Mouse (Mus musculus) embryonic facial prominence, embryonic 11.5 days (tissue): ENCODE measurements around the gene Myl12a. TPM values are rescaled to one million over a fixed set of nuclear protein-coding genes. Genes with fewer than 3 reads are reported as not detected.

Experiments used
- ATAC-seq: fragments of 200-750 bp; cut with Nextera tagmentation; replicated peaks from 2 replicates; pipeline ENCODE4 v1.8.0; 2017; ENCODE audit warnings: low read depth; ENCODE audit not compliant: insufficient number of reproducible peaks, low FRiP score, low TSS enrichment
- DNase-seq: peaks from one replicate; pipeline ENCODE4 v3.0.0-alpha.2; 2015; ENCODE audit warnings: low spot score
- H3K27ac ChIP-seq: fragments of 300-500 bp; sonication (generic); replicated peaks from 2 replicates; pipeline ENCODE4 v1.5.1; 2014; ENCODE audit warnings: mild to moderate bottlenecking, low read depth, low read length, control low read depth
- H3K27me3 ChIP-seq: fragments of 300-500 bp; sonication (generic); 2 replicates; pipeline ENCODE4 v1.6.1; 2014; ENCODE audit warnings: mild to moderate bottlenecking, low read length, moderate library complexity, mixed read lengths; ENCODE audit not compliant: control insufficient read depth, insufficient read depth
- H3K36me3 ChIP-seq: fragments of 300-500 bp; sonication (generic); replicated peaks from 2 replicates; pipeline ENCODE4 v1.6.1; 2014; ENCODE audit warnings: low read depth, mild to moderate bottlenecking, low read length, moderate library complexity, mixed read lengths; ENCODE audit not compliant: control insufficient read depth, insufficient read depth
- H3K4me1 ChIP-seq: fragments of 300-500 bp; sonication (generic); 2 replicates; pipeline ENCODE4 v1.6.1; 2014; ENCODE audit warnings: low read length, mixed read lengths; ENCODE audit not compliant: control insufficient read depth, insufficient read depth
- H3K4me2 ChIP-seq: fragments of 300-500 bp; sonication (generic); 2 replicates; pipeline ENCODE4 v1.6.1; 2014; ENCODE audit warnings: low read depth, mild to moderate bottlenecking, control low read depth, low read length, moderate library complexity
- H3K4me3 ChIP-seq: fragments of 300-500 bp; sonication (generic); 2 replicates; pipeline ENCODE4 v1.5.1; 2014; ENCODE audit warnings: low read depth, low read length, control low read depth
- H3K9ac ChIP-seq: fragments of 300-500 bp; sonication (generic); replicated peaks from 2 replicates; pipeline ENCODE4 v1.6.1; 2014; ENCODE audit warnings: mild to moderate bottlenecking, control low read depth, low read length
- H3K9me3 ChIP-seq: fragments of 300-500 bp; sonication (generic); replicated peaks from 2 replicates; pipeline ENCODE4 v1.6.1; 2016; ENCODE audit warnings: mild to moderate bottlenecking, low read length, inconsistent platforms, mixed read lengths; ENCODE audit not compliant: control insufficient read depth
- WGBS: fragments of 180-500 bp; shearing (Covaris S2); extraction: QIAGEN DNeasy Blood & Tissue Kit; methylation state at CpG from one replicate; pipeline ENCODE4 v1.1.7; 2014; 5-methylcytosine and 5-hydroxymethylcytosine counted together
- polyA plus RNA-seq: library from polyadenylated mRNA; unstranded; fragments of >200 nt; fragmentation: Nextera tagmentation; extraction: Ambion mirVana; gene quantifications from 2 replicates; pipeline ENCODE4 v1.2.1, GENCODE M21; 2014

Myl12a gene
- polyA plus RNA-seq, 1 experiment from 2014 or later: 613 TPM

DNA sequence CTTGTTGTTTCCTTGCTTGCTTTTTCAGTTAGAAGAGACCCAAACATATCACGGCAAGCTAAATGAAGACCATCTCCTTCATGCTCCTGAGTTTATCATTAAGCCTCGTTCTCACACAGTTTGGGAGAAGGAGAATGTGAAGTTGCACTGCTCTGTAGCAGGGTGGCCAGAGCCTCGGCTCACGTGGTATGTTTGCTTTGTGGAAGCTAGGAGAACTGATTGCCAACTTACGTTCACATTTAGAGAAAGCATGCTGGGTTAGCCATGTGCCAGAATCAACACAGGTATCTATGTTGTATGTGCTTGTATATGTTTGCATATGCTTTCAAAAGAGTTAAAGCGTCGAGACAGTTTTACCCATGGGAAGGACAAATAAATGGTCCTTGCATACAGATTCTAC is 34.5 kb upstream of the Myl12a start:
- H3K4me3 ChIP-seq: no peak overlapping the region
- H3K27me3 ChIP-seq: no peaks in the 10 kb centered on the region
- ATAC-seq (no peak), DNase-seq (no peak)
- WGBS: 87% methylated on average over 7 of the region's 7 CpGs
- no peaks in the 10 kb centered on the region for H3K9me3 ChIP-seq
- no peak overlapping the region for H3K9ac ChIP-seq
- no peak overlapping the region for H3K27ac ChIP-seq
- H3K4me1 ChIP-seq: no peaks in the 10 kb centered on the region
- no peak overlapping the region for H3K4me2 ChIP-seq
- H3K36me3 ChIP-seq: no peaks in the 10 kb centered on the region

DNA sequence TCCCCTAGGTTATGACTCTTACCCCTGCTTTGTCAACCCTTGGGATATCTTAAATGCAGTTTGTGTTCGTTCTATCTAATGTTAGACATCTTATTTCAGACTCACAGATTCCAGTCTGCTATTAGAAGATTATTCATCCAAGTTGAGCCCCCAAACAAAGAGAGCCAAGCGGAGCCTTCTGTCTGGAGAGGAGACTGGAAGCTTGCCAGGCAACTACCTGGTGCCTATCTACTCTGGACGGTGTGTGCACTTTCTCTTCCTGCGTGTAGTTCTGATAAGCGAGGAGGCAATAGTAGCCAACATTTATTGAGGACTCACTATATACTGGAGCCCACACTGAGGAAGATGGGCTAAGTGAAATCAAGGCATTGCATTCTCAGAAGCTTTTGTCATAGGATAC is 31.8 kb upstream of the Myl12a start:
- no peak overlapping the region for H3K4me3 ChIP-seq
- ATAC-seq (no peak), DNase-seq (no peak)
- H3K27me3 ChIP-seq: no peaks in the 10 kb centered on the region
- H3K36me3 ChIP-seq: no peaks in the 10 kb centered on the region
- WGBS: 87% methylated on average over 5 of the region's 5 CpGs
- H3K9me3 ChIP-seq: no peaks in the 10 kb centered on the region
- no peak overlapping the region for H3K27ac ChIP-seq
- no peaks in the 10 kb centered on the region for H3K4me1 ChIP-seq
- no peak overlapping the region for H3K4me2 ChIP-seq
- no peak overlapping the region for H3K9ac ChIP-seq

DNA sequence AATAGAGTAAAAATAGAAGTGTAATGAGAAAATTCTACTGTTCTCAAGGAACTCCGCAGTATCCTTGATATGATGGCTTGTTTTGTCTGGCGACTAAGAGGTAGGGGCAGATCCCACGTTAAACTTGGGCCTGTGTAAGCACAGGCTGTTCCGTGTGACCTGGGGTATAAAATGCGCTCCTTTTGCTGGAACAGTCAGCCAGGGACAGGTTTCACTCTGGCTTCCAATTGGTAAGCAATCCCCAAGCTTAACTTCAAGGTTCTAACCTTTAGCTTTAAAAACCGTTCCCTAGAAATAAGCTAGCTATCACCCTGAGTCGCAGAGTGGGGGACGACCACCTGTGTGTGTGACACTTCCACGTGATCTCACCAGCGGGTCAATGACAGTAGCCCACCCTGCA is 30.0 kb upstream of the Myl12a start:
- ATAC-seq (no peak), DNase-seq (no peak)
- Histone ChIP-seq H3K4me3 (no peak overlapping the region), H3K27me3 (no peaks in the 10 kb centered on the region), H3K9ac (no peak overlapping the region), H3K4me1 (no peaks in the 10 kb centered on the region), H3K27ac (no peak overlapping the region), H3K4me2 (no peak overlapping the region), H3K9me3 (no peaks in the 10 kb centered on the region), H3K36me3 (no peaks in the 10 kb centered on the region)
- WGBS: 86% methylated on average over 10 of the region's 10 CpGs

DNA sequence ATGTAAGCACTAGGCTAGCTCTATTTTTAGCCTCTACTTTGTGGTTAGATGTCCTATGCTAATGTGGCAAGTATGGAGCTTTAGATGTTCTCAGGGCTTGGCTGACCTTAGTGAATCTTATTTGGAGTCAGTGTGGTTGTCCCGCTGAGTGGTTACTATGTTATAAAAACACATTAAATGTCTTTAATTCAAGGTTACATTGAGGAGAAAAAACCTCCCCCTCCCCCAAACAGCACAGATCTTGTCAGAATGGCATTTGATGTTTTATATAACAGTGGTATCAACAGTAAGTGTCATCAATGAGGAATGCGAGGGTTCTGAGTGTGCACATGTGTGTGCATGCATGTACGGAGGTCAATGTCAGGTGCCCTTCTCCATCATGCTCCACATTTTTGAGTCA is 24.5 kb upstream of the Myl12a start:
- Histone ChIP-seq H3K4me3 (no peak overlapping the region), H3K4me1 (no peaks in the 10 kb centered on the region), H3K4me2 (no peak overlapping the region), H3K27me3 (no peaks in the 10 kb centered on the region), H3K27ac (no peak overlapping the region), H3K9me3 (no peaks in the 10 kb centered on the region), H3K36me3 (no peaks in the 10 kb centered on the region), H3K9ac (no peak overlapping the region)
- ATAC-seq (no peak), DNase-seq (no peak)
- 92% methylated on average over 3 of the region's 3 CpGs for WGBS

DNA sequence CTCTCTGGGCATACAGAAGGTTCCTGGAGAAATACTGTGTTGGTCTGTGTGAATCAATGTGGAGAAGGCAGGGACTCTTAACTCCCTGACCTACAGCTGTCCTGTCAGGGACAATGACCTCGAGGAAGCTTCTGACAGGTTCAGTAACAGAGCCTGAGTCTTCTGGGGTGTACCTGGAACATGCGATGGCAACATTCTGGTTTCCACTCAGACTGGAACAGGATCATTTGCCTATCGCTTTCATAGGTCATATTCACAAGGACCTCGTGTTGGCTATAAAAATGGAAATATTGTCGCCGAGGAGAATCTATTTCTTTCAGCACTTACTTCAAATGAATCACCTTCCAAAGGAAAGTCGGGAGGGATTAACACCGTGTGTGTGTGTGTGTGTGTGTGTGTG is 23.2 kb upstream of the Myl12a start:
- Histone ChIP-seq H3K9me3 (no peaks in the 10 kb centered on the region), H3K27me3 (no peaks in the 10 kb centered on the region), H3K4me3 (no peak overlapping the region), H3K4me1 (no peaks in the 10 kb centered on the region), H3K9ac (no peak overlapping the region), H3K27ac (no peak overlapping the region), H3K36me3 (no peaks in the 10 kb centered on the region), H3K4me2 (no peak overlapping the region)
- no peak for ATAC-seq
- 79% methylated on average over 8 of the region's 8 CpGs for WGBS
- no peak for DNase-seq

DNA sequence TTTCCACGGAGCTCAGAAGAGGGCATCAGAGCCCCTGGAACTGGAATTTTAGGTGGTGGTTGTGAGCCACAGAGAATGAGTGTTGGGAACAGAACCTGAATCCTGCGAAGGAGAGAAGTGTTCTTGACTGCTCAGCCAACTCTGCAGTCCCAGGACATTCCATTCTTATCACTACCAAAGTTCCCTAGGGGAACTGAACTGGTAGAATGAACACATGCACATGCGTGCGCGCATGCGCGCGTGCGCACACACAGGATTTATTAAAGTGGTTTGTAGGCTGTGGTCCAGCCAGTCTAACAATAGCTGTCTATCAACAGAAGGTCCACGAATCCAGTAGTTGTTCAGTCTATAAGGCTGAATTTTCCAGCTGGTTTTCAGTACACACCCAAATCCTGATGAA is 21.4 kb upstream of the Myl12a start:
- Histone ChIP-seq H3K4me2 (no peak overlapping the region), H3K27ac (no peak overlapping the region), H3K4me3 (no peak overlapping the region), H3K27me3 (no peaks in the 10 kb centered on the region), H3K9ac (no peak overlapping the region), H3K9me3 (no peaks in the 10 kb centered on the region), H3K36me3 (no peaks in the 10 kb centered on the region), H3K4me1 (no peaks in the 10 kb centered on the region)
- DNase-seq (no peak), ATAC-seq (no peak)
- WGBS: 93% methylated on average over 10 of the region's 10 CpGs

DNA sequence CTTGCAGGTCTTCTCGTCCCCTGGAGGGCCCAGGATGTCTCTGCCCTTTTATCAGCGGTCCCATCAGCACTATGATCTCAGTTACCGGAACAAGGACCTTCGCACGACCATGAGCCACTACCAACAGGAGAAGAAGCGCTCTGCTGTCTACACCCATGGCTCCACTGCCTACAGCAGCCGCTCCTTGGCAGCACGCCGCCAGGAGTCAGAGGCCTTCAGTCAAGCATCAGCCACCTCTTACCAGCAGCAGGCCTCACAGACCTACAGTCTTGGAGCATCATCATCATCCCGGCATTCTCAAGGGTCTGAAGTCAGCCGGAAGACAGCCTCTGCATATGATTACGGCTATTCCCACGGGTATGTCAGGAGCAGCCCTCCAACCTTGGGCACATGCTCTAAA is 20.2 kb upstream of the Myl12a start:
- Histone ChIP-seq H3K4me1 (no peaks in the 10 kb centered on the region), H3K4me3 (no peak overlapping the region), H3K27ac (no peak overlapping the region; the same call in 1 of the 2 replicates), H3K9ac (no peak overlapping the region), H3K9me3 (no peaks in the 10 kb centered on the region), H3K36me3 (no peaks in the 10 kb centered on the region), H3K27me3 (no peaks in the 10 kb centered on the region), H3K4me2 (no peak overlapping the region)
- ATAC-seq (0 out of 2 replicates have a peak, but pooled peaks have one; percentile 52), DNase-seq (no peak)
- WGBS: 87% methylated on average over 13 of the region's 13 CpGs

DNA sequence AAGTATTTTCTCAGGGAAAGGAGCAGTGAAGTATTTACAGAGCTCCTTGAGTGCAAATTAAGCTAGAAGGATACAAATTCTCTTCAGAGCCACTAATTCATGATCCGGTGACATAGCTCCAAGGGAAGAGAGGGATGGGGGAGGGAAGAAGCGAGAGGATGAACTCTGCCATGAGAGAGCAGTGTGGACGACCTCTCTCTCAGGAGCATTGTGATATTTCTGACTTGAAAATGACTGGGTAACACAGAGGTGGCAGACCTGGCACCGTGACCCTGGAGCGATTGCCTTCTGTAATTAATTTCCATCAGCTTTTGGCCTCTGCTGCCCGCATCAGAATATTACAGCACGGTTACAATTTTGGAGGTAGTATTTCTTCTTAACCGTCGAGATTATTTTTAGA is 17.2 kb upstream of the Myl12a start:
- Histone ChIP-seq H3K9ac (no peak overlapping the region), H3K4me1 (no peaks in the 10 kb centered on the region), H3K36me3 (no peaks in the 10 kb centered on the region), H3K4me3 (no peak overlapping the region), H3K4me2 (no peak overlapping the region), H3K27me3 (no peaks in the 10 kb centered on the region), H3K27ac (no peak overlapping the region), H3K9me3 (no peaks in the 10 kb centered on the region)
- no peak for ATAC-seq
- no peak for DNase-seq
- 53% methylated on average over 9 of the region's 9 CpGs for WGBS

DNA sequence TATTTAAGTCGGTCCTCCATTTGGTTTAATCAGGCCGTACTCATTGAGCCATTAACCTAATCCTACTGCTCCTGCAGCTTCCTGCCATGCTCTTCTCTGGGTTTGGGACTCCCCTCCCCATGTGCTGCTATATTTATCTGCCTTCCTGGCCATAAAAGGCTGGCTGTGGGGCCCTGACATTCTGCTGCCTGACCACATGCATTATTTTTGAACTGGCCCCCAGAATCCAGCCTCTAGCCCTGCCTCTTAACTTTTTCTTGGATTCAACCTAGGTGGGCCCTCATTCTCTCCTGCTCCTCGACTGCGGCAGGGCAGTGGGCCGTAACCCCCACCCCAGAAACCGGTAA is 16.6 kb upstream of the Myl12a start:
- Histone ChIP-seq H3K9ac (no peak overlapping the region), H3K9me3 (no peaks in the 10 kb centered on the region), H3K4me1 (no peaks in the 10 kb centered on the region), H3K27me3 (no peaks in the 10 kb centered on the region), H3K27ac (no peak overlapping the region), H3K4me2 (no peak overlapping the region), H3K4me3 (no peak overlapping the region), H3K36me3 (no peaks in the 10 kb centered on the region)
- ATAC-seq (no peak), DNase-seq (no peak)
- 43% methylated on average over 6 of the region's 6 CpGs for WGBS
